Mouse (Mus musculus) activated CD4-positive, CD25-positive, alpha-beta regulatory T cell (primary cell): ENCODE results near the gene Ebf4. TPM values are rescaled to one million over a fixed set of nuclear protein-coding genes. Genes with fewer than 3 reads are reported as not detected.

Source experiments
- polyA plus RNA-seq, 2 experiments: library from polyadenylated mRNA; unstranded; fragments of 100-300 nt; shearing (Covaris generic); gene quantifications; one replicate each; pipeline ENCODE4 v1.2.1; 2017

Gene Ebf4
- polyA plus RNA-seq: not detected

GRCm38 (mm10) chr2:130294936-130295277 is at the start of gene Ebf4:
TSS of gene Ebf4 (plus strand) at chr2:130295169.

GRCm38 (mm10) chr2:130274149-130274861 is 20.7 kb upstream of the Ebf4 start, which contains the start of gene Nop56:
TSS of gene Nop56 (plus strand) at chr2:130274430.

GRCm38 (mm10) chr2:130283854-130284654 is 10.9 kb upstream of the Ebf4 start, which contains the start of gene Idh3b:
TSS of gene Idh3b (minus strand) at chr2:130284547.

GRCm38 (mm10) chr2:130397186-130397985 is 102.4 kb downstream of the Ebf4 start, which contains the start of gene Cpxm1:
TSS of gene Cpxm1 (minus strand) at chr2:130397574.

GRCm38 (mm10) chr2:130404939-130405338 is 110.0 kb downstream of the Ebf4 start, which contains the start of the genes Gm28372 and 1700020A23Rik:
TSS of gene Gm28372 (plus strand) at chr2:130405239.
TSS of gene 1700020A23Rik (plus strand) at chr2:130405259.

GRCm38 (mm10) chr2:130406178-130406577 is 111.2 kb downstream of the Ebf4 start, which contains the start of gene Tmem239:
TSS of gene Tmem239 (plus strand) at chr2:130406478.

Other genes with a start within 250 kb of the Ebf4 start
- under 1 TPM in 1 of 2 experiments, not detected in 1; 0.14 TPM for gene Tgm6, start 182.8 kb upstream of the Ebf4 start, polyA plus RNA-seq
- 100 to 1,000 TPM; 377 to 503 TPM for gene Snrpb, start 115.8 kb upstream of the Ebf4 start, polyA plus RNA-seq
- gene Tmc2, start 100.0 kb upstream of the Ebf4 start, polyA plus RNA-seq: under 1 TPM in 1 of 2 experiments, not detected in 1; 0.18 TPM
- gene Nop56, start 20.7 kb upstream of the Ebf4 start, polyA plus RNA-seq: 100 to 1,000 TPM; 161 to 317 TPM
- 100 to 1,000 TPM; 173 TPM for gene Idh3b, start 10.6 kb upstream of the Ebf4 start, polyA plus RNA-seq
- under 1 TPM; 0.27 to 0.35 TPM for gene Cpxm1, start 102.4 kb downstream of the Ebf4 start, polyA plus RNA-seq
- gene Gm28372, start 110.1 kb downstream of the Ebf4 start, polyA plus RNA-seq: under 1 TPM in 1 of 2 experiments, not detected in 1; 0.12 TPM
- gene 1700020A23Rik, start 110.1 kb downstream of the Ebf4 start, polyA plus RNA-seq: not detected
- gene Tmem239, start 111.3 kb downstream of the Ebf4 start, polyA plus RNA-seq: under 1 TPM in 1 of 2 experiments, not detected in 1; 0.29 TPM
- 100 to 1,000 TPM; 196 to 225 TPM for gene Vps16, start 129.2 kb downstream of the Ebf4 start, polyA plus RNA-seq
- 10 to 100 TPM; 15.0 to 23.6 TPM for gene Pced1a, start 129.5 kb downstream of the Ebf4 start, polyA plus RNA-seq
- gene Ptpra, start 155.1 kb downstream of the Ebf4 start, polyA plus RNA-seq: 100 to 1,000 TPM; 138 to 167 TPM